Mouse (Mus musculus): Measurements from ENCODE around the gene Fibcd1. TPM values are rescaled to one million over a fixed set of nuclear protein-coding genes. Genes with fewer than 3 reads are reported as not detected.

Fibcd1 gene
- polyA plus RNA-seq, 1 experiment: 0.11 TPM

GRCm38 (mm10) chr2:31782958-31783602 lies 62.7 kb downstream of the Fibcd1 start:
- Histone ChIP-seq H3K4me1 (ENCODE audit: control insufficient read depth, insufficient read depth, low read length) (no peaks in the 10 kb centered on the region), H3K4me3 (ENCODE audit: insufficient read depth, low read length) (no peak overlapping the region), H3K27ac (ENCODE audit: insufficient read depth, low read length) (no peak overlapping the region)
- TF ChIP-seq CTCF (IDR thresholded peaks at IDR 0.05; ENCODE audit: borderline replicate concordance, insufficient read depth, low read length) (no peak), POLR2A (IDR thresholded peaks at IDR 0.05; ENCODE audit: low read depth, low read length) (no peak)

GRCm38 (mm10) chr2:31779258-31779657 lies 66.5 kb downstream of the Fibcd1 start:
- no peak for TF ChIP-seq POLR2A (IDR thresholded peaks at IDR 0.05; ENCODE audit: low read depth, low read length)
- no peak for TF ChIP-seq CTCF (IDR thresholded peaks at IDR 0.05; ENCODE audit: borderline replicate concordance, insufficient read depth, low read length)
- no peak overlapping the region for H3K4me3 ChIP-seq (ENCODE audit: insufficient read depth, low read length)
- no peaks in the 10 kb centered on the region for H3K4me1 ChIP-seq (ENCODE audit: control insufficient read depth, insufficient read depth, low read length)
- no peak overlapping the region for H3K27ac ChIP-seq (ENCODE audit: insufficient read depth, low read length)

GRCm38 (mm10) chr2:31776479-31776878 lies 69.3 kb downstream of the Fibcd1 start:
- Histone ChIP-seq H3K4me1 (ENCODE audit: control insufficient read depth, insufficient read depth, low read length) (peaks cover 6% of the 10 kb centered on the region), H3K27ac (ENCODE audit: insufficient read depth, low read length) (peak overlapping the region; percentile 0; the same call in 1 of the 2 replicates), H3K4me3 (ENCODE audit: insufficient read depth, low read length) (no peak overlapping the region)
- TF ChIP-seq CTCF (IDR thresholded peaks at IDR 0.05; ENCODE audit: borderline replicate concordance, insufficient read depth, low read length) (no peak), POLR2A (IDR thresholded peaks at IDR 0.05; ENCODE audit: low read depth, low read length) (no peak)

GRCm38 (mm10) chr2:31770781-31771441 lies 74.9 kb downstream of the Fibcd1 start:
- Histone ChIP-seq H3K4me1 (ENCODE audit: control insufficient read depth, insufficient read depth, low read length) (peaks cover 36% of the 10 kb centered on the region), H3K27ac (ENCODE audit: insufficient read depth, low read length) (peak overlapping the region; percentile 92), H3K4me3 (ENCODE audit: insufficient read depth, low read length) (no peak overlapping the region)
- TF ChIP-seq CTCF (IDR thresholded peaks at IDR 0.05; ENCODE audit: borderline replicate concordance, insufficient read depth, low read length) (no peak), POLR2A (IDR thresholded peaks at IDR 0.05; ENCODE audit: low read depth, low read length) (no peak)

GRCm38 (mm10) chr2:31769631-31770111 lies 76.1 kb downstream of the Fibcd1 start:
- Histone ChIP-seq H3K4me3 (ENCODE audit: insufficient read depth, low read length) (no peak overlapping the region), H3K4me1 (ENCODE audit: control insufficient read depth, insufficient read depth, low read length) (peaks cover 38% of the 10 kb centered on the region), H3K27ac (ENCODE audit: insufficient read depth, low read length) (peak overlapping the region; percentile 85)
- TF ChIP-seq CTCF (IDR thresholded peaks at IDR 0.05; ENCODE audit: borderline replicate concordance, insufficient read depth, low read length) (no peak), POLR2A (IDR thresholded peaks at IDR 0.05; ENCODE audit: low read depth, low read length) (no peak)

GRCm38 (mm10) chr2:31769115-31769514 lies 76.7 kb downstream of the Fibcd1 start:
- TF ChIP-seq CTCF (IDR thresholded peaks at IDR 0.05; ENCODE audit: borderline replicate concordance, insufficient read depth, low read length) (no peak), POLR2A (IDR thresholded peaks at IDR 0.05; ENCODE audit: low read depth, low read length) (no peak)
- Histone ChIP-seq H3K27ac (ENCODE audit: insufficient read depth, low read length) (peak overlapping the region; percentile 85), H3K4me3 (ENCODE audit: insufficient read depth, low read length) (no peak overlapping the region), H3K4me1 (ENCODE audit: control insufficient read depth, insufficient read depth, low read length) (peaks cover 38% of the 10 kb centered on the region)

- H3K4me1 ChIP-seq (ENCODE audit: control insufficient read depth, insufficient read depth, low read length): peaks cover 42% of the 10 kb centered on the region
- no peak overlapping the region; the same call in 1 of the 2 replicates for H3K27ac ChIP-seq (ENCODE audit: insufficient read depth, low read length)
- TF ChIP-seq POLR2A (IDR thresholded peaks at IDR 0.05; ENCODE audit: low read depth, low read length) (no peak), CTCF (IDR thresholded peaks at IDR 0.05; ENCODE audit: borderline replicate concordance, insufficient read depth, low read length) (no peak)
- H3K4me3 ChIP-seq (ENCODE audit: insufficient read depth, low read length): no peak overlapping the region
Observed at GRCm38 (mm10) chr2:31767815-31768214, 78.0 kb downstream of the Fibcd1 start.

- Histone ChIP-seq H3K27ac (ENCODE audit: insufficient read depth, low read length) (no peak overlapping the region), H3K4me1 (ENCODE audit: control insufficient read depth, insufficient read depth, low read length) (peaks cover 42% of the 10 kb centered on the region), H3K4me3 (ENCODE audit: insufficient read depth, low read length) (no peak overlapping the region)
- TF ChIP-seq CTCF (IDR thresholded peaks at IDR 0.05; ENCODE audit: borderline replicate concordance, insufficient read depth, low read length): no peak
Observed at GRCm38 (mm10) chr2:31767104-31767503, 78.7 kb downstream of the Fibcd1 start.

Other genes with a start within 250 kb of the Fibcd1 start
- not detected in 2 replicates for gene Prdm12, start 206.0 kb downstream of the Fibcd1 start, polyA plus RNA-seq (2011; ENCODE audit: insufficient read length, low read depth, missing spikeins)
- 23.1 and 24.9 TPM in 2 replicates for gene Exosc2, start 175.3 kb downstream of the Fibcd1 start, polyA plus RNA-seq (2011; ENCODE audit: insufficient read length, low read depth, missing spikeins)
- gene Abl1, start 157.6 kb downstream of the Fibcd1 start, polyA plus RNA-seq (2011; ENCODE audit: insufficient read length, low read depth, missing spikeins): 58.9 and 61.6 TPM in 2 replicates
- not detected in 2 replicates for gene Qrfp, start 35.4 kb downstream of the Fibcd1 start, polyA plus RNA-seq (2011; ENCODE audit: insufficient read length, low read depth, missing spikeins)
- gene Lamc3, start 41.3 kb upstream of the Fibcd1 start, polyA plus RNA-seq (2011; ENCODE audit: insufficient read length, low read depth, missing spikeins): 0.09 and 0.37 TPM in 2 replicates
- 20.8 and 39.6 TPM in 2 replicates for gene Aif1l, start 104.1 kb upstream of the Fibcd1 start, polyA plus RNA-seq (2011; ENCODE audit: insufficient read length, low read depth, missing spikeins)
- gene Nup214, start 128.4 kb upstream of the Fibcd1 start, polyA plus RNA-seq (2011; ENCODE audit: insufficient read length, low read depth, missing spikeins): 42.3 and 60.7 TPM in 2 replicates
- gene Fam78a, start 238.9 kb upstream of the Fibcd1 start, polyA plus RNA-seq (2011; ENCODE audit: insufficient read length, low read depth, missing spikeins): not detected in 2 replicates
- 1.1 and 1.5 TPM in 2 replicates for gene Plpp7, start 249.5 kb upstream of the Fibcd1 start, polyA plus RNA-seq (2011; ENCODE audit: insufficient read length, low read depth, missing spikeins)

All from embryonic fibroblast, embryonic 13.5 days (primary cell).